Mouse (Mus musculus) stomach, embryonic 14.5 days (tissue): ENCODE data around the gene Col16a1. TPM values are rescaled to one million over a fixed set of nuclear protein-coding genes. Genes with fewer than 3 reads are reported as not detected.

Experiments used
- ATAC-seq: fragments of 200-750 bp; cut with Nextera tagmentation; 2 replicates; pipeline ENCODE4 v1.8.0; 2017; ENCODE audit warnings: low read depth, moderate TSS enrichment; ENCODE audit not compliant: insufficient number of reproducible peaks, insufficient read depth, low FRiP score
- H3K27ac ChIP-seq: fragments of 300-500 bp; sonication (generic); 2 replicates; pipeline ENCODE4 v1.5.1; 2014; ENCODE audit warnings: mild to moderate bottlenecking, low read length, moderate library complexity, mixed read lengths
- H3K27me3 ChIP-seq: fragments of 300-500 bp; sonication (generic); 2 replicates; pipeline ENCODE4 v1.6.1; 2014; ENCODE audit warnings: low read length, control low read depth, mixed read lengths; ENCODE audit not compliant: control insufficient read depth, insufficient read depth
- H3K36me3 ChIP-seq: fragments of 300-500 bp; sonication (generic); 2 replicates; pipeline ENCODE4 v1.6.1; 2014; ENCODE audit warnings: mild to moderate bottlenecking, control low read depth, low read length, moderate library complexity, mixed read lengths; ENCODE audit not compliant: control insufficient read depth, insufficient read depth
- H3K4me1 ChIP-seq: fragments of 300-500 bp; sonication (generic); 2 replicates; pipeline ENCODE4 v1.6.1; 2014; ENCODE audit warnings: low read length, control low read depth, mixed read lengths; ENCODE audit not compliant: control insufficient read depth, insufficient read depth
- H3K4me2 ChIP-seq: fragments of 300-500 bp; sonication (generic); replicated peaks from 2 replicates; pipeline ENCODE4 v1.6.1; 2014; ENCODE audit warnings: low read depth, low read length, control low read depth
- H3K4me3 ChIP-seq: fragments of 300-500 bp; sonication (generic); 2 replicates; pipeline ENCODE4 v1.5.1; 2014; ENCODE audit warnings: low read depth, low read length, control low read depth
- H3K9ac ChIP-seq: fragments of 300-500 bp; sonication (generic); replicated peaks from 2 replicates; pipeline ENCODE4 v1.6.1; 2014; ENCODE audit warnings: low read depth, mild to moderate bottlenecking, control low read depth, low read length, moderate library complexity, mixed read lengths
- H3K9me3 ChIP-seq: fragments of 300-500 bp; sonication (generic); 2 replicates; pipeline ENCODE4 v1.6.1; 2016; ENCODE audit warnings: low read depth, low read length, control low read depth; ENCODE audit not compliant: control insufficient read depth
- WGBS: fragments of 180-500 bp; shearing (Covaris S2); extraction: QIAGEN DNeasy Blood & Tissue Kit; methylation state at CpG from one replicate; pipeline ENCODE4 v1.1.7; 2014; 5-methylcytosine and 5-hydroxymethylcytosine counted together
- polyA plus RNA-seq: library from polyadenylated mRNA; unstranded; fragments of >200 nt; fragmentation: Nextera tagmentation; extraction: Ambion mirVana; gene quantifications from 2 replicates; pipeline ENCODE4 v1.2.1, GENCODE M21; 2014

Gene Col16a1
- polyA plus RNA-seq, 1 experiment from 2014 or later: 80.0 TPM

- H3K9me3 ChIP-seq: no peaks in the 10 kb centered on the region
- H3K4me1 ChIP-seq: no peaks in the 10 kb centered on the region
Observed at GRCm38 (mm10) chr4:130130082-130130481, 82.4 kb downstream of the Col16a1 start.

DNA sequence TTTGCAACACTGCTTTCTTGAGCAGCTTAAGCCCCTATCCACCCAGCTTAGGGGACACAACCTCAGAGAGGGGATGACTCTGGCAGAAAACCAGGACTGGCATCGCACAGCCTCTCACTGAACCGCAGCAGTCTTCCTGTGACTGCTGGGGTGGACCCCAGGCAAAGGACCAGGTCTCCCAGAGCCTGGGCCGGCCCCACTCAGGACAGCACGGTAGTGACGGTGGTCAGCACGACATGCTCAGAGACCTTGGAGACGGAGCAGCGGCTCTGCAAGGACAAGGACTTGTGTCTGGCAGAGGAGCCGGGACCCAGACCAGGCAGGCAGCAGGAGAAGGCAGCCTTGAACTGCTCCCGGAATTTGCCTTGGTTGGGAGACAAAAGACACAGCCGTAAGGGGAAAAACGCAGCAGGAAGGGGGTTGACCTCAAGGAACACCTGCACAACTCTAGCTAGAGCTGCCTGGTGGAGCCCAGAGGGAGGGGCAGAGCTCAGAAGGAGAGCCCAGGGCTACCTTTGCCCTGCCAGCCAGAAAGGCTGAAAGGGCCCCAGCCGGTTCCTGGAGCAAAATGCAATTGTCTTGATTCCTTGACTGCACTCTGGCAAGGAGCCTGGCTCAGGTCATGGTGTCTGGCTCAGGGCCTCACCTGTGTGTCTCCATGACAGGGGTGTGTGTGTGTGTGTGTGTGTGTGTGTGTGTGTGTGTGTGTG, 83.2 kb downstream of the Col16a1 start:
- Histone ChIP-seq H3K9me3 (no peaks in the 10 kb centered on the region), H3K4me3 (no peak overlapping the region), H3K36me3 (peaks cover 20% of the 10 kb centered on the region), H3K9ac (no peak overlapping the region), H3K4me1 (no peaks in the 10 kb centered on the region), H3K27me3 (no peaks in the 10 kb centered on the region), H3K4me2 (no peak overlapping the region), H3K27ac (peak overlapping the region; percentile 64; the same call in 1 of the 2 replicates)
- ATAC-seq: 0 out of 2 replicates have a peak, but pooled peaks have one; percentile 48
- 59% methylated on average over 13 of the region's 13 CpGs for WGBS

More at GRCm38 (mm10) chr4:130130082-130130481, 82.4 kb downstream of the Col16a1 start:
- no peak overlapping the region for H3K4me3 ChIP-seq
- H3K27ac ChIP-seq: no peak overlapping the region
- 80% methylated on average over 10 of the region's 10 CpGs for WGBS
- peaks cover 26% of the 10 kb centered on the region for H3K36me3 ChIP-seq
- no peak for ATAC-seq
- H3K27me3 ChIP-seq: no peaks in the 10 kb centered on the region
- no peak overlapping the region for H3K9ac ChIP-seq
- no peak overlapping the region for H3K4me2 ChIP-seq

DNA sequence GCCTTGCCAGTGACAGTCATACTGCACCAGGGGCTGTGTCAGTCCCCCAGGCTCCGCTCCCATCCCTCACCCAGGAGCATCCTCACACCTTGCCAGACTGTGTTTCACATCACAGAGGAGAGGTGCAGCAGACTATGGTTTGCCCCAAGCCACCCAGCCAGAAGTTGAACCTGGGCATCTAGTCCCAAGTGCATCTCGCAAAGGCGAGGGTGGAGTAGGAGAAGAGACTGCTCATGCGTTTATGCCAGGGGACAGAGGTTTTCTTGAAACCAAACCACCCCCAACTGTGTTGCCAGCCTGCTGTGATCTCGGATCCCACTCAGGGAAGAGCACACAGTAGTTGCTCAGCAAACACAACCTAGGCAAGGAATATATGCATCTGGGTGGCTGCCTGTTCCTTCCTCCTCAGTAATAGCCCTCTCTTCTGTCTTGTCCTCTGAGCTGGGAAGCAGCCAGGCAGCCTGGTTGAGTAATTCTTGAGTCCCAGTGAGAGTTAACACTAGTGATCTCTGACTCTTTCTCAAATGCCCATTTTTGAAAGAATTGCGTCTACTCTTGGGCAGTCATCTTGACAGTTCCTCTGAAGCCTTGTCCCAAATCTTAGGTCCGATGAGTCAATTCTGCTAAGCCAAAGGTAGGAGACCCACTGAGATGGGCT, 83.9 kb downstream of the Col16a1 start:
- 87% methylated on average over 7 of the region's 7 CpGs for WGBS
- H3K4me2 ChIP-seq: no peak overlapping the region
- H3K36me3 ChIP-seq: peaks cover 18% of the 10 kb centered on the region
- no peaks in the 10 kb centered on the region for H3K27me3 ChIP-seq
- no peak for ATAC-seq
- H3K9me3 ChIP-seq: no peaks in the 10 kb centered on the region
- H3K27ac ChIP-seq: 0 out of 2 replicates have a peak overlapping the region, but pooled peaks have one; percentile 6
- H3K9ac ChIP-seq: no peak overlapping the region
- no peaks in the 10 kb centered on the region for H3K4me1 ChIP-seq
- no peak overlapping the region for H3K4me3 ChIP-seq

DNA sequence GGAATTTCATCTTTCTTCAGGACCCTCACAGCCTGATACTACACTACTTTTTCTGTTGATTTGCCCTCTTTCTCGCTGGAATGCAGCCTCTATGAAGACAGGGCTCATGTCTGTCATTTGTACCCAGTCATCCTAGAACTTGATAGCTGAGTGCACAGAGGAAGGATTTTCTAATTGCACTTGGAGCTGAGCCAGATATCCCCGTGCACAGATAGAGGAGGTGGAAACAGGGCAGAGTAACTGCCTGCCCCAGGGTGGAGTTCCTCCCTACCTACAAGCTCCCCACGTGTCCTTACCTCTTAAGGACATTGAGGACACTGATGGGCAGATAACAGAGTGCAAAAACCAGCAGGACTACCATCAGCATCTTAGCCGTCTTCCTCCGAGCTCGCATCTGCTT, 85.8 kb downstream of the Col16a1 start:
- WGBS: 54% methylated on average over 6 of the region's 6 CpGs
- ATAC-seq: no peak
- no peaks in the 10 kb centered on the region for H3K4me1 ChIP-seq

GRCm38 (mm10) chr4:130138441-130139213, 91.0 kb downstream of the Col16a1 start:
- Histone ChIP-seq H3K36me3 (no peaks in the 10 kb centered on the region), H3K4me3 (peak overlapping the region; percentile 27), H3K4me2 (peak overlapping the region; percentile 60), H3K9me3 (no peaks in the 10 kb centered on the region), H3K4me1 (peaks cover 6% of the 10 kb centered on the region; the same call in 1 of the 2 replicates), H3K27me3 (peaks cover 27% of the 10 kb centered on the region), H3K9ac (no peak overlapping the region), H3K27ac (no peak overlapping the region)
- peak; percentile 51; the same call in 1 of the 2 replicates for ATAC-seq
- under 1% methylated on average over 50 of the region's 57 CpGs for WGBS

More for the DNA sequence above, 85.8 kb downstream of the Col16a1 start:
- Histone ChIP-seq H3K9ac (no peak overlapping the region), H3K27me3 (0 out of 2 replicates have a peak, but pooled peaks cover 3% of the 10 kb centered on the region), H3K27ac (no peak overlapping the region), H3K4me2 (no peak overlapping the region), H3K9me3 (no peaks in the 10 kb centered on the region), H3K4me3 (no peak overlapping the region), H3K36me3 (no peaks in the 10 kb centered on the region; the same call in 1 of the 2 replicates)

GRCm38 (mm10) chr4:130139214-130139492, 91.5 kb downstream of the Col16a1 start, which contains the start of gene Hcrtr1:
TSS of gene Hcrtr1 (minus strand) at chr4:130139359.
- peaks cover 6% of the 10 kb centered on the region; the same call in 1 of the 2 replicates for H3K4me1 ChIP-seq
- 3% methylated on average over 15 of the region's 15 CpGs for WGBS
- H3K36me3 ChIP-seq: no peaks in the 10 kb centered on the region
- no peak within 1 kb of the TSS for H3K27ac ChIP-seq
- H3K9me3 ChIP-seq: no peaks in the 10 kb centered on the region
- H3K4me3 ChIP-seq: peak within 1 kb of the TSS; percentile 27
- H3K27me3 ChIP-seq: peaks cover 27% of the 10 kb centered on the region
- no peak for ATAC-seq
- H3K9ac ChIP-seq: no peak within 1 kb of the TSS
- H3K4me2 ChIP-seq: peak within 1 kb of the TSS; percentile 60

- no peak for ATAC-seq
- Histone ChIP-seq H3K9ac (no peak overlapping the region), H3K4me2 (no peak overlapping the region), H3K4me3 (no peak overlapping the region), H3K4me1 (peaks cover 6% of the 10 kb centered on the region; the same call in 1 of the 2 replicates), H3K27ac (no peak overlapping the region), H3K9me3 (no peaks in the 10 kb centered on the region), H3K36me3 (no peaks in the 10 kb centered on the region), H3K27me3 (peaks cover 27% of the 10 kb centered on the region)
- WGBS: 49% methylated on average over 9 of the region's 9 CpGs
Observed at GRCm38 (mm10) chr4:130140992-130141402, 93.4 kb downstream of the Col16a1 start.

GRCm38 (mm10) chr4:130141786-130142185, 94.1 kb downstream of the Col16a1 start:
- Histone ChIP-seq H3K27ac (no peak overlapping the region), H3K27me3 (peaks cover 27% of the 10 kb centered on the region), H3K36me3 (no peaks in the 10 kb centered on the region), H3K9me3 (no peaks in the 10 kb centered on the region), H3K9ac (no peak overlapping the region), H3K4me1 (peaks cover 6% of the 10 kb centered on the region; the same call in 1 of the 2 replicates), H3K4me2 (no peak overlapping the region), H3K4me3 (no peak overlapping the region)
- 43% methylated on average over 3 of the region's 3 CpGs for WGBS
- ATAC-seq: no peak
